Mouse (Mus musculus) G1E (cell line): ENCODE data around the gene Krt71.

Source experiments
- CTCF ChIP-seq: IDR thresholded peaks from 2 replicates; pipeline ENCODE4 v1.5.1; 2012; ENCODE audit warnings: low read depth, low read length, inconsistent platforms, mixed read lengths
- GATA1 ChIP-seq: IDR thresholded peaks from 2 replicates; pipeline ENCODE4 v1.6.1; 2012; ENCODE audit warnings: borderline replicate concordance, low read length, inconsistent platforms, mixed read lengths
- TAL1 ChIP-seq: conservative IDR thresholded peaks from 2 replicates; pipeline ENCODE4 v1.6.1; 2012; ENCODE audit warnings: low read depth, low read length, inconsistent platforms, mixed read lengths

- TF ChIP-seq CTCF (no peak), GATA1 (no peak), TAL1 (no peak)
Measured at GRCm38 (mm10) chr15:101724686-101725085, 18.2 kb downstream of the Krt71 start.
